Mouse (Mus musculus) erythroblast, embryonic 14.5 days (primary cell): ENCODE data around the gene Bbx. TPM values are rescaled to one million over a fixed set of nuclear protein-coding genes. Genes with fewer than 3 reads are reported as not detected.

ENCODE experiments used
- H3K27me3 ChIP-seq: 2 replicates; pipeline ENCODE4 v1.6.1; 2012; ENCODE audit warnings: inconsistent platforms; ENCODE audit not compliant: control insufficient read depth
- H3K36me3 ChIP-seq: 2 replicates; pipeline ENCODE4 v1.6.1; 2012; ENCODE audit warnings: mild to moderate bottlenecking, inconsistent platforms; ENCODE audit not compliant: control insufficient read depth
- H3K4me1 ChIP-seq: 2 replicates; pipeline ENCODE4 v1.6.1; 2012; ENCODE audit warnings: inconsistent platforms; ENCODE audit not compliant: control insufficient read depth
- H3K4me3 ChIP-seq: replicated peaks from 2 replicates; pipeline ENCODE3; 2012; ENCODE audit warnings: moderate library complexity, mild to moderate bottlenecking, inconsistent platforms
- H3K9me3 ChIP-seq: 2 replicates; pipeline ENCODE4 v1.6.1; 2012; ENCODE audit warnings: low read length, inconsistent platforms, mixed read lengths; ENCODE audit not compliant: control insufficient read depth
- GATA1 ChIP-seq: IDR thresholded peaks from 2 replicates; pipeline ENCODE4 v1.6.1; 2012; ENCODE audit warnings: low read length, inconsistent platforms, mixed read lengths
- TAL1 ChIP-seq: IDR thresholded peaks from 3 replicates; pipeline ENCODE4 v1.6.1; 2012; ENCODE audit warnings: low read length, inconsistent platforms, mixed read lengths
- polyA plus RNA-seq: library from polyadenylated mRNA; stranded (reverse); fragments of >175 nt; gene quantifications from 2 replicates; pipeline ENCODE4 v1.2.3, GENCODE M21; 2012

Bbx gene
- polyA plus RNA-seq, 1 experiment, result 0.03 TPM

DNA sequence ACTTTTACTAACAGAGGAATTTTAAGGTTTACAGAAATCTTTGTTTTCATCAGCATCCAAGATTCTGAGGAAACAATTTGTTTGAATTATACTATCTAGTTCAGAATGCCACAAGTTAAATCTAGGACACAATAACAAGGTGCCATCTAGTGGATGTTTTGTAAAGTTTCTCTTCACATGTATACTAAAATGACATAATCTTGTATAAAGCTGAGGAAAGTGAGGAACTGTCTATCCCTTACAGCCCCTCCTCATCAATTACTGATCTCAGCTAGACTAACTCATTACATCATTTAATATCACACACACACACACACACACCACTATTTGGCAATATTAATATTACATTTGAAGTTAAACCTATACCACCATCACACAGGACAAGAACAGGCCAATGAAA lies 125.5 kb downstream of the Bbx start:
- no peaks in the 10 kb centered on the region for H3K36me3 ChIP-seq
- H3K27me3 ChIP-seq, result no peaks in the 10 kb centered on the region
- no peaks in the 10 kb centered on the region for H3K4me1 ChIP-seq
- no peaks in the 10 kb centered on the region for H3K9me3 ChIP-seq
- TF ChIP-seq GATA1 (no peak), TAL1 (no peak)
- H3K4me3 ChIP-seq, result no peak overlapping the region

DNA sequence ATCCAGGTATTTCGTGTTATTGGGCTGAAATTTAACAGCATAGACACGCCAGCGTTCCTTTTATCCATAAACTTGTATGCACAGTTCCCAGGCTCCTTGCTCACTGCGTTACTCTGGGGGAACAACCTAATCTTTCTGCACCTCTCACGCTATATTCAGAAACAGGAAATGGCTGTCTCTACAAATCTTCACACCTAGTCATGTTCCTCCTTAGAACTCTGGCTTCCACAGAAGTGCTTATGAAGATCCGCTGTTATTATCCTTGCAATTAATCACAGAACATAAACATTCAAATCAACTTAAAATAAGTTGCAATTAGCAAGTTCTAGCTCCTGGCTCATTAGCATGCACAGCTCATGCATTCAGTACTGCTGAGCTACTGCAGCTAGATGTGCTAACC lies 127.0 kb downstream of the Bbx start:
- Histone ChIP-seq H3K4me1 (no peaks in the 10 kb centered on the region), H3K36me3 (no peaks in the 10 kb centered on the region), H3K9me3 (no peaks in the 10 kb centered on the region), H3K27me3 (no peaks in the 10 kb centered on the region), H3K4me3 (no peak overlapping the region)
- no peak for TF ChIP-seq TAL1
- no peak for TF ChIP-seq GATA1

DNA sequence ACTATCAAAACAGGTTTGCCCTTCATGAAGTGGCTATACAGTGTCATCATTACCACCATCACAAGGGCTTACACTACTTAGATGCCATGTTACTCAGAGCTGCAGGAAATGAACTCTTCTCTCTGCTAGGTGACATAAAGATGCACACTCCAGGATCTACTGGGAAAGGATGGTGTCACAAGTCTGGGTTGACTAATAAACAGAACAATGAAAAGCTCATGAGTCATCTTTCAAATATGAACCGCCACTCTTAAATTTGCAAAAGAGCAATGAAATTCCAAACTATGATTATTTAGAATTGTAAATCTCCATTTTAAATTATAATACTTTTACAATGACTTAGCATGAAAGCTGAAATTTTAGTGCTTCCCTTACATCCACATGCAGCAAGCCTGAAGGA lies 129.6 kb downstream of the Bbx start:
- Histone ChIP-seq H3K27me3 (no peaks in the 10 kb centered on the region), H3K4me1 (no peaks in the 10 kb centered on the region), H3K36me3 (no peaks in the 10 kb centered on the region), H3K9me3 (no peaks in the 10 kb centered on the region), H3K4me3 (no peak overlapping the region)
- TF ChIP-seq TAL1 (no peak), GATA1 (no peak)

- H3K9me3 ChIP-seq, result no peaks in the 10 kb centered on the region
- no peak for TF ChIP-seq TAL1
- no peak for TF ChIP-seq GATA1
- no peaks in the 10 kb centered on the region for H3K36me3 ChIP-seq
These were observed 133.3 kb downstream of the Bbx start for GRCm38 (mm10) chr16:50298743-50299443.

GRCm38 (mm10) chr16:50293502-50294228 lies 138.5 kb downstream of the Bbx start:
- no peaks in the 10 kb centered on the region for H3K36me3 ChIP-seq
- H3K4me3 ChIP-seq, result no peak overlapping the region
- H3K4me1 ChIP-seq, result no peaks in the 10 kb centered on the region
- no peaks in the 10 kb centered on the region for H3K27me3 ChIP-seq
- TF ChIP-seq TAL1 (no peak), GATA1 (no peak)
- no peaks in the 10 kb centered on the region for H3K9me3 ChIP-seq

More at GRCm38 (mm10) chr16:50298743-50299443, 133.3 kb downstream of the Bbx start:
- Histone ChIP-seq H3K4me3 (no peak overlapping the region), H3K4me1 (no peaks in the 10 kb centered on the region), H3K27me3 (no peaks in the 10 kb centered on the region)

- no peak overlapping the region for H3K4me3 ChIP-seq
- no peaks in the 10 kb centered on the region for H3K27me3 ChIP-seq
- H3K9me3 ChIP-seq, result no peaks in the 10 kb centered on the region
- H3K4me1 ChIP-seq, result no peaks in the 10 kb centered on the region
- no peak for TF ChIP-seq TAL1
- no peak for TF ChIP-seq GATA1
- H3K36me3 ChIP-seq, result no peaks in the 10 kb centered on the region
These were observed 139.4 kb downstream of the Bbx start for GRCm38 (mm10) chr16:50292834-50293233.

DNA sequence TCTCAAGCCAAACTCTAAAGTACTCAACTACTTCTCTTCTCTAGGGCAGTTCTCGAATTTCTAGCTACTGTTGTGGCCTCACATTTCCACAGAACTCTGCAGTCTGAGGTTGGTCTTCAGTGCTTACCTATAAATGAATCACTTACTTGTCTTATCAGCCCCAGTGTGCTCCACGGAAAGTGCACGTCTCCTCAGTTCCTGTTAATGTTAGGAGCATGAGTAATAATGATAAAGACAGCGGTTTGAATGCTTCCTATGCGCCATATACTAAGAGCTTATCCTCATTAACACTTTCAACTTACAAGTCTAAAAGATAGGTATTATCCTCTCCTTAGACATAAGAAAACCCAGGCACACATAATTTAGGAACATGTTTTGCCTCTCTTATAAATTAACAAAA lies 142.4 kb downstream of the Bbx start:
- Histone ChIP-seq H3K4me1 (no peaks in the 10 kb centered on the region), H3K27me3 (no peaks in the 10 kb centered on the region), H3K4me3 (no peak overlapping the region), H3K36me3 (no peaks in the 10 kb centered on the region), H3K9me3 (no peaks in the 10 kb centered on the region)
- TF ChIP-seq TAL1, result no peak
- TF ChIP-seq GATA1, result no peak

GRCm38 (mm10) chr16:50272813-50273212 lies 159.4 kb downstream of the Bbx start:
- TF ChIP-seq GATA1 (no peak), TAL1 (no peak)
- H3K4me1 ChIP-seq, result no peaks in the 10 kb centered on the region
- H3K27me3 ChIP-seq, result no peaks in the 10 kb centered on the region
- no peak overlapping the region for H3K4me3 ChIP-seq
- no peaks in the 10 kb centered on the region for H3K9me3 ChIP-seq
- no peaks in the 10 kb centered on the region for H3K36me3 ChIP-seq

GRCm38 (mm10) chr16:50262647-50263046 lies 169.5 kb downstream of the Bbx start:
- Histone ChIP-seq H3K4me1 (no peaks in the 10 kb centered on the region), H3K36me3 (no peaks in the 10 kb centered on the region), H3K9me3 (no peaks in the 10 kb centered on the region), H3K27me3 (no peaks in the 10 kb centered on the region), H3K4me3 (no peak overlapping the region)
- TF ChIP-seq GATA1 (no peak), TAL1 (no peak)
